Mouse (Mus musculus) cerebral cortex, adult 2 months (tissue): ENCODE results near the gene Hist1h4f.

ENCODE experiments used
- WGBS: fragments of 180-500 bp; shearing (Covaris S2); methylation state at CpG from one replicate; pipeline ENCODE4 v1.1.7; 2018; 5-methylcytosine and 5-hydroxymethylcytosine counted together

Hist1h4f gene

DNA sequence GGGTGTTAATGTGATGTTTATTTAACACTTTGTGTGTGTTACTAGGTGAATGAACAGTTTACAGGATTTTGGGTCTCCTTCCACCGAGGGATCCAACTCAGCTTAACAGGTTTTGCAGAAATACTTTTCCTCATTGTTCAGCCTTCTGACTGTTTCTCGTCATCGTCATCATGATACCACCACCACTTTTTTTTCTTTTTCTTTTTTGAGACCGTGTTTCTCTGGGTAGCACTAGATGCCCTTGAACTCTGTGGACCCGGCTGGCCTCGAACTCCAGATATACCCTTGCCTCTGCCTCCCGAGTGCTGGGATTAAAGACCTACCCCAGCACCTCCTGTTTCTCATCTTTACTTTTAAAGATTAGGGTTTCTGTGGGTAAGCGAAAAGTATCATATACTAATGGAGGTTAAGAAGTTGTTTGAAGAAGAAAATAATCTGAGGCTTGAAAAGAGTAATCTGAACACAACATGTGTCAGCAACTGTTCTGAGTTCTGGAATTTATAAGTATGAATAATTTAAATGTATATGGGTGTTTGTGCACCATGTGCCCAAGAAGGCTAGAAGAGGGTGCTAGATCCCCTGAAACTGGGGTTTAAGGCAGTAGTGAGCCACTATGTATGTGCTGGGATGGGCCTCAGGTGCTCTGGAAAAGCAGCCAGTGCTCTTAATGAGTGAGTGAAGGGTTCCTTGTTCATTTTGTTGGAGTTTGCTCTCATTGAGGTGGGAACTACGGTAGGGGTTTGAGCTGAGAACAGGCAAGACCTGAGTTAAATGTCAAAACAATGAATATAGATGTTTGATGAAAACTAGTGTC, 19.0 kb downstream of the Hist1h4f start:
- WGBS, result 10% methylated on average over 9 of the region's 9 CpGs

- under 1% methylated on average over 61 of the region's 70 CpGs for WGBS
These were observed 20.3 kb downstream of the Hist1h4f start, which contains the start of gene Hist1h4h for GRCm38 (mm10) chr13:23530901-23531875. TSS of gene Hist1h4h (plus strand) at chr13:23531050.

- WGBS, result under 1% methylated on average over 20 of the region's 20 CpGs
These were observed 21.1 kb downstream of the Hist1h4f start for GRCm38 (mm10) chr13:23530181-23530900.

DNA sequence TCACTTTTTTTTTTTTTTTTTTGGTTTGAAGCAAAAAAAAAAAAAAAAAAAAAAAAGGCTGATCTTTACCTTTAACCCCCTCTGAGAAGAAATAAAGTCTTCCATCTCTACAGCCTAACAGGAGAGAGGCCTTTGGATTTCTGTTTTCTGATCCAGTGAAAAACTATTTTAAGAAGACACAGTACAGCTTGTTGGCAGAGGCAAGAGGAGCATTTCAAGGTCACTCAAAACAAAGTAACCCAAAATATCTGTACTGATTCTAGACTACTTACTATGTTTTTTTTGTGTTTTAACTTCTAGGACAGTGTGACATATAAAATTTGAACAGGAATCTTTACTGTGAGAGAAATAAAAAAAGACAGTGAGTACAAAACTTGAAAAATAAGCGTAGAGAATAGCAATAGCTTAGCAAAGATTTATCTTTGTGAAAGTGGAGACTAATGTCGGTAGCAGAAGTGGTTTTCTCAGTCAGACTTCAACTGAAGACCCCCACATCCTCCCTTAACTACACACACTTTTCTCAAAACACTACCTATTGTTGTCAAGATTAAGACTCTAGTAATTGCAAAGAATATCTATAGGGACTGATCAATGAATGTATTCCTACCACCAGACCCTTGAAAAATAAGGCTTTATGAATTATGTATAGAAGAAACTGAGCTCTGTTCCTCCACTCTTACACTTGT, 21.8 kb downstream of the Hist1h4f start:
- WGBS, result 26% methylated on average over 2 of the region's 2 CpGs

- WGBS, result 86% methylated on average over 5 of the region's 5 CpGs
These were observed 22.4 kb downstream of the Hist1h4f start for GRCm38 (mm10) chr13:23529005-23529404.

DNA sequence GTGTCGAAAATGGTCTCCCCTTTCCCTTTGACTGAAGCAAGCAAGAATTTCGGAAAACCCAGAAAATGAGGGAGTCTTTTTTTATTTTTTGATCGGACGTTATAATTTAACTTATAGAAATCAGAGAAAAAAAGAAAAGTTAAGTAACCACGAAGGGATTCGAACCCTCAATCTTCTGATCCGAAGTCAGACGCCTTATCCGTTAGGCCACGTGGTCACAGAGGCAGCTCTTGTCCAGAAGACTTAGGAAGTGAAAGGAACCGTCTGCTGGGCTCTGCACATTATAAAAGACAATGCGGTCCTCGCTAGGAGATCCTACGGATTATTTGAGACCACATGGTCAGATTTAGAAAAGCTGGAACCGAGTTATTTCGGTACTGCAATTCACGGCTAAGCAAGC, 25.1 kb downstream of the Hist1h4f start:
- WGBS, result under 1% methylated on average over 17 of the region's 17 CpGs

DNA sequence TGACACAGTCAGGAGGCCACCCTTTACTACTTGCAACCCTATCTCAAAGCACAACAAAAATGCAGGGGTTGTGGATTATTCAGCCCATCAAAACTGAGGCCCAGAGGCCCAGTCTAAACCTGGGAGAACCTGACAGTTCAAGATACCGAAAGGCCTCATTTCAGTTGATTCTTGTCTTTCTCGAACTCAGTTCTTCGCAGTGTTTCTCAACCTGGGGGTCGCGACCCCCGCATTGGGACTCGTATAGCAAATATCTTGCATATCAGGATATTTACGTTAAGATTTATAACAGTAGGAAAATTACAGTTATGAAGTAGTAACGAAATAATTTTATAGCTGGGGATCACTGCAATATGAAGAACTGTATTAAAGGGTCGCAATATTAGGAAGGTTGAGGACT, 25.5 kb downstream of the Hist1h4f start:
- 4% methylated on average over 10 of the region's 10 CpGs for WGBS

DNA sequence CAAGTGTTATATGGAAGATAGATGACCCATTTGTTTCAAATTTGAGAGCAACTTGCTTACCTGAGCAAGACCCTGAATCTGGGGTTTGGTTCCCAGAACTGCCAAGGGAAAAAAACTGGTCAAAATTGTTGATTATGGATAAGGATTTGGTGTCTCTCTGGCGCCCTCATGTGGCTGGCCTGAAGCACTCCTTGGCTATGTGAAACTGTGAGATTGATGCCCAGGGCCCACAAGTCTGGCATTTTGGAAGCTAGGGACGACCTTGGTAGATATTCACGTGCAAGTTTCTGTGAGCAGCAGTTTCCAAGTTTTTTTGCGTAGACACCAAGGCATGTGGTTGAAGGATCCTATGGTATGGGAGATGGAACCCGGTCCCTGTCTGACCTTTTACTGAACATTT, 26.8 kb downstream of the Hist1h4f start:
- 12% methylated on average over 5 of the region's 5 CpGs for WGBS

DNA sequence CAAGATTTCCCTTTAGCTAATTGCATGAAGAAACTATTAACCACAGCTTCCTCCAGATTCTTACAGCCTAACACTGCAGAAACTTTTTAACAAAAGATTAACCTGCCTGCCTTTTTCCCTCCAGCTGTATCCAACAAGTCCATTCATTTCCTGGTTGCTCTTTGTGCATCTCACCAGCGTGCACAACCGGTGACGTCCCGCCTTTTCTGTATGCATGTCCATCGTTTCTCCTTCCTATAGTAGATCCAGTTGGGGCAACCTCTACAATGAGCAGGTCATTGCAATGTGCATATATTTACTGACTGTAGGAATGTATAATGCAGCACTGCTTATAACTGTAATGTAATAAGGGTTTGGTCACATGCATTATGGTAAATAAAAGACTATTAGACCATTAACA, 27.5 kb downstream of the Hist1h4f start:
- WGBS, result 44% methylated on average over 5 of the region's 5 CpGs

DNA sequence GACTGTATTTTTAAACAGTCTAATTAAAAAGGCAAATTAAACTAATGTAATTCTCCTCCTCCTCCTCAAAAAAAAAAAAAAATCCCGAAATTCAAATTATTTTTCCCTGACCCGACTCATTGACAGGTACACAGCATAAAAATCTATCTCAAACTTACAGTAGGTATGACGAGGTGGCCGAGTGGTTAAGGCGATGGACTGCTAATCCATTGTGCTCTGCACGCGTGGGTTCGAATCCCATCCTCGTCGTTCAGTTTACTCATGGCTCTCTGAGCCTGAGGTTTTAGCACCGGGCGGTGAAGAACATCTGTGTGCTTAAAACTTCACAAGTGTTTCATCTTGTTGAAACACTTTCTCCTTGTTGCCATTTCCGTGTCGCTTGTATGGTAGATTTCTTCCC, 29.7 kb downstream of the Hist1h4f start:
- WGBS, result 1% methylated on average over 14 of the region's 14 CpGs

DNA sequence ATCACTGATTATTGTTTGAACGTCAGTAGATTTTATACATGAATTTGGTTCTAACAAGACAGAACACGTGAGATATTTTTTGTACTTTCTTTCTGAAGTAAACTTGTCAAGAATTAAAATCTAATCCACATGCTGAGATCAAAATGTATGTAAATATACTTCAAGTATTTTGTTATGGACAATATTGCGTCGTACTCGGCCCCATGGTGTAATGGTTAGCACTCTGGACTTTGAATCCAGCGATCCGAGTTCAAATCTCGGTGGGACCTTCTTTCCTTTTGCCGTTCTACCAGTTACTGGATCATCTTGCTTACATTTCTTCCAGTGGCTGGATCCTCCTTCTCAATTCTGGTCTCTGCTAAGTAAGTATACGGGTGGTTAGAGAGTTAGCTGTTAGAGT, 32.0 kb downstream of the Hist1h4f start:
- under 1% methylated on average over 10 of the region's 10 CpGs for WGBS

DNA sequence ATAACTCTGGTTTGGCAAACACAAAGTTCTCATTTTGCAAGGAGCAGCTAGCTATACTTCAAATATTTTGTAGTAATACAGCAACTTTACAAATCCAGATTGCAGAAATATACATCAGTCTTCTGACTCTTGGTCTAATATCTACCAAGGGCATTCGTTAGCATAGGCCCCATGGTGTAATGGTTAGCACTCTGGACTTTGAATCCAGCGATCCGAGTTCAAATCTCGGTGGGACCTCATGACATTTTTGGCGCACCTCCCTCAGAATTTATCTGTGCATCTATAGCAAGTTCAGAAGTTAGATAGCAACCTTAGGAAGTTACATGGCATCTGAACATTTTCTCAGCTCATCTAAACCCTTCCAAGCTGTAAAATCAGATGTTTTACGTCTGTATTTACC, 32.6 kb downstream of the Hist1h4f start:
- WGBS, result under 1% methylated on average over 6 of the region's 6 CpGs

- WGBS, result under 1% methylated on average over 6 of the region's 6 CpGs
These were observed 33.2 kb downstream of the Hist1h4f start for GRCm38 (mm10) chr13:23518295-23518603.

GRCm38 (mm10) chr13:23517603-23518294, 33.7 kb downstream of the Hist1h4f start:
- WGBS, result under 1% methylated on average over 27 of the region's 27 CpGs

GRCm38 (mm10) chr13:23516822-23517602, 34.4 kb downstream of the Hist1h4f start:
- under 1% methylated on average over 19 of the region's 19 CpGs for WGBS

DNA sequence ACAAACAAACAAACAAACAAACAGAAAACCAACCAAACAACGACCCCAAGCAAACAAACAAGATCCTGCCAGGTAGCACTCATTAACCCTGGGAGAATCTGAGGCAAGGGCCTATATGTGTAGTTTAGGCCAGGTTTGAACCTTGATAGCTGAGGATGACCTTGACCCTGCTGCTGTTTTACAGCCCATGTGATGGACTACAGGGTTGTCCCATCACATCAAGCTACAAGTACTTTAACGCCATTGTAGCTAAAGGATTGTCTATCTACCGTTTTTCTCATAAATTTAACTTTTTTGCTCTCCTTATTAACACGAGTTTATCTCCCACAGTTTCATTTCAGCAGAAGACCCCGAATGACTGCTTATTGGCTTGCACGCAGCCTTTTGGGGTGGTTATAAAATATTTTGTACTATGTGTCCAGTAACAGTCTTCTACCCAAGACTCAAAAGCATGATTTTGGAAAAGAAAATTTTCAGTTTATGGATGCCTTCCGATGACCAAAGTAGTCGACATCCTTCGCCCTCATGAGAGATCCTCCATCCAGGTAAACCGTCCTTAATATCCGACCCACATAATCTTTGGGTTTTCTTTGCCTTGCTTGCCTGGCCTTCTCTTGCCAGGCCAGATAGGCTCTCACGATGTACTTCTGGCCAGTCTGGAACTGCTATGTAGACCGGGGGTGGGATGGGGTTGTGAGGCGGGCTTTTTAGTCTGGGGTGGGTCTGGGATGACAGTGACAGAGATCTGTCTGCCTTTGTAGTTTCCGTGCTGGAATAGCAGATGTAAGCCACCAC, 35.4 kb downstream of the Hist1h4f start:
- 66% methylated on average over 15 of the region's 15 CpGs for WGBS

DNA sequence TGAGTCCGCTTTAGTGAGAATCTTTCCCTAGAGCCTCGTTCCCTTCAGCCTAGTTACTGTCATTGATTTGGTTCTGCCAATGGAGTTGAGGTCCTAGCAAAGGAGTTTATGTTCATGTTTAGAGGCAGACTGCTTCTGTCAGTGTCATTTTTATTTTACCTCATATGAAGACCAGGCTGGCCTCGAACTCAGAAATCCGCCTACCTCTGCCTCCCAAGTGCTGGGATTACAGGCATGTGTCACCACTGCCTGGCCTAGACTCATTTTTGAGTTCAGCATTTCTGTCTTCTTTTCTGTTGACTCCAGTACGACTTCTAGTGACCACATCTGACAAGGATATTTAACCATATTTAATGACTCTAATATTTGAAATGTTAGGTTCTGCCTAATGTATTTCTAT, 36.2 kb downstream of the Hist1h4f start:
- WGBS, result 85% methylated on average over 5 of the region's 5 CpGs

DNA sequence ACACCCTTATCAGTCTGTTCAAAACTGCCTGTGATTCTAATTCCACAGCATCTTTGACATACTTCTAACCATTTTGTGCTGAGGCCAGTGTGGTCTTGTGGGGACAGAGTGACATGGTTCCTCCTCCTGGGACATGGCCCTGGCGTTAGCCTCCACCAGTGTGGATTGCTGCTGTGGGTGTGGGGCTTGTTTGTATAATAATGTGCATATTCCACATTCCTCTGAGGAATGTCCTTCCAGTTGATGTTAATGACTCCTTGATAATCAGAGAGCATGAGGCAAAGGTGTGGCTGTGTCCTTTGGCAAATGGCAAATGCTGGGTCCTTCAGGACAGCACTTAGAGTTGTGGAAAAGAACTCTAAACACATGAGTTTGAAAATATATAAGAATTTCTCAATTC, 37.9 kb downstream of the Hist1h4f start:
- 100% methylated on average over 1 of the region's 1 CpGs for WGBS

DNA sequence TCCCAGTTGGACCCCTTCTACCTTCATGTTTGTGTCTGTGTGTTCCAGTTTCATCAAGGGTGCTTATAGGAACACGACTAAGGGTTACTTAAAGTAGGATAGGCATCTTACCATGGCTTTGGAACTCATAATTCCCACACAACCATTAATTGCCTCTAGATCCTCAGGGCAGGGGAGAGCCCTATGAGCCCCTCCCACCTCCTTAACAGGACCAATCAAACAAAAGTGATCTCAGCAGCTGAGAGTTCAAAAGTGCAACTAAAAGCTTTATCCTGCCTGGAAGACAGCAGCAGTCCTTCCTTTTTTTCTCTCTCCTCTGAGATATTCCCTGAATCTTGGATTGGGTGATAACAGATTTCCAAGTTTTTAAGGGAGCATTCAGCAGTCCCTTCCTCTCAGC, 41.3 kb downstream of the Hist1h4f start:
- WGBS, result 73% methylated on average over 1 of the region's 1 CpGs
